Mouse (Mus musculus) subcutaneous adipose tissue, adult 2 months (tissue): ENCODE data around the gene Eipr1. TPM values are rescaled to one million over a fixed set of nuclear protein-coding genes. Genes with fewer than 3 reads are reported as not detected.

Source experiments
- polyA plus RNA-seq: library from polyadenylated mRNA; depleted of rRNA; stranded (reverse); fragments of >200 nt; gene quantifications from 2 replicates; pipeline ENCODE4 v1.2.3, GENCODE M21; 2012; ENCODE audit warnings: low replicate concordance; rRNA removed

The Eipr1 gene
- polyA plus RNA-seq = 36.2 and 37.5 TPM in 2 replicates

DNA sequence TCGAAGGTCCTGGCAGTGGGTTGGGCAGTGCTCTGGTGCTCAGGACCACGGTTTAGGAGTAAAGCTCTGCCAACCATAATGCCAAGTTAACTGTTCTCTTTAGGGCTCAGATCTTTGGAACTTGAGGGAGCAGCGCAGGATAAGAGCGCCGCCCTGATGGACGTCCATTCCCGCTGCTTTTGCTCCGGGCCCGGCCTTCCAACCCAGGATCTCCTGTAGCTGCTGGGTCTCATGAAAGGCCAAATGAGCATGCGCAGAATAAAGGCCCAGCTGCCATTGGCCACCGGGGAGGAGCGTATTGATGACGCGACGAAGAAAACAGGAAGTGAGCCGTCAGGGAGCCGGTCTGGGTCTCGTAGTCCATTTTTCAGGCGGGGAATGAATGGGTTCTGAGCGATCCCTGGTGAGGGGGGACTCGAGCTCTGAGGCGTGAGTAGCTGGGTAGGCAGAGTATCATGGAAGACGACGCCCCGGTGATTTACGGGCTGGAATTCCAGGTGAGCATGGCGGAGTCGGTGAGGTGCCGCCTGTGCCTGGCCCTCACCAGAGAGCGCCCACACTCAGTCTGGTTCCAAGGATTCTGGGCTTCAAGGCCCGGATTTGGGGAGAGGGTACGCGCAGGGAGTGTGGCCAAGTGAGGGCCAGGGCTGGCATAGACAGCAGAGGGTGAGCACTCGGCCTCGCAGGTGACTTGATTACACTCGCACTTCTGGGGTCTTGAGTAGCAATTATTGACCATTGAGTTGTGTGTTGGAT, at the start of gene Eipr1:
Gene Eipr1 (plus strand): TSS at position 296 of the 756 bp plus-strand sequence.

DNA sequence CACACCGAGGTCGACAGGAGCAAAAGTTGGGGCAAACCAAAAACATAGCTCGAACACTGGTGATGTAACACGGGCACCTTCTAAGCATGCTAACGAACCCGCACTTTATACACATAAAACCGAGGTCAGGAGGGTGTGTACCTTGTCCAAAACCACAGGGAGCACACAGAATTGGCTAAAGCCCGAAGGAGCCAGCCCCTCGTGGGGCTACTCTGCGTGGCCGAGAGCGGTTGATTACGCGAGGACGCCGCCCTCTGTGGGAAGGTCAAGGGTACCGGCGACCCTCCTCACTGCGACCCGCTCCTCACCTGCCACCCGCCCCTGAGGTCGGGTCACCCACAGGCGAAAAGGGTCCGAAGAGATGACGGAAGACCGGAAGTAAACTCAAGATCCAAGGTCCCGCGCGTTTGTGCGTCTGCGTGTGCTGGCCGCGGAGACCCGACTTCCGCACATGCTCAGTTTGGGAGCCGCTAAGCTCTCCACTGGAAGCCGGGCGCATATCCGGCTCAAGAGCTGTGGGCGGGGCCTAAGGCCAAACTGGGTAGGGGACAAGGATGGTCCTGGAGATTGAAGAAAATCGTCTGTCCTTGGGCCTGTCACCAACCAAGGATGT, 1.5 kb upstream of the Eipr1 start, which contains the start of gene Trappc12:
Gene Trappc12 (minus strand): TSS at position 452 of the 613 bp plus-strand sequence.

Other genes starting within 250 kb of the Eipr1 start
- not detected in 2 replicates for gene Dcdc2c, start 199.4 kb upstream of the Eipr1 start, polyA plus RNA-seq
- not detected in 2 replicates for gene Allc, start 169.3 kb upstream of the Eipr1 start, polyA plus RNA-seq
- 1.4 and 4.4 TPM in 2 replicates for gene Colec11, start 128.4 kb upstream of the Eipr1 start, polyA plus RNA-seq
- gene Rps7, start 115.8 kb upstream of the Eipr1 start, polyA plus RNA-seq = 172 and 431 TPM in 2 replicates
- gene Rnaseh1, start 102.2 kb upstream of the Eipr1 start, polyA plus RNA-seq = 8.8 and 15.6 TPM in 2 replicates
- gene Adi1, start 76.6 kb upstream of the Eipr1 start, polyA plus RNA-seq = 31.9 and 34.1 TPM in 2 replicates
- 33.7 and 44.8 TPM in 2 replicates for gene Trappc12, start 1.3 kb upstream of the Eipr1 start, polyA plus RNA-seq